Mouse (Mus musculus) liver, embryonic 11.5 days (tissue): Measurements from ENCODE around the gene Ift81. TPM values are rescaled to one million over a fixed set of nuclear protein-coding genes. Genes with fewer than 3 reads are reported as not detected.

Source experiments
- ATAC-seq: fragments of 200-750 bp; cut with Nextera tagmentation; replicated peaks from 2 replicates; pipeline ENCODE4 v1.8.0; 2017; ENCODE audit warnings: moderate number of reproducible peaks, mild to moderate bottlenecking, moderate TSS enrichment, moderate library complexity; ENCODE audit not compliant: low FRiP score
- DNase-seq: peaks from one replicate; pipeline ENCODE4 v3.0.0-alpha.2; 2017; ENCODE audit warnings: low spot score
- H3K27ac ChIP-seq: fragments of 300-500 bp; sonication (generic); 2 replicates; pipeline ENCODE4 v1.5.1; 2014; ENCODE audit warnings: mild to moderate bottlenecking, low read depth, low read length, control low read depth
- H3K27me3 ChIP-seq: fragments of 300-500 bp; sonication (generic); replicated peaks from 2 replicates; pipeline ENCODE4 v1.6.1; 2014; ENCODE audit warnings: low read length, mixed read lengths; ENCODE audit not compliant: control insufficient read depth, insufficient read depth
- H3K36me3 ChIP-seq: fragments of 300-500 bp; sonication (generic); 2 replicates; pipeline ENCODE4 v1.6.1; 2014; ENCODE audit warnings: mild to moderate bottlenecking, low read length, moderate library complexity, mixed read lengths; ENCODE audit not compliant: control insufficient read depth, insufficient read depth
- H3K4me1 ChIP-seq: fragments of 300-500 bp; sonication (generic); replicated peaks from 2 replicates; pipeline ENCODE4 v1.6.1; 2014; ENCODE audit warnings: low read length, mixed read lengths; ENCODE audit not compliant: control insufficient read depth, insufficient read depth
- H3K4me2 ChIP-seq: fragments of 300-500 bp; sonication (generic); 2 replicates; pipeline ENCODE4 v1.6.1; 2014; ENCODE audit warnings: mild to moderate bottlenecking, control low read depth, moderate library complexity
- H3K4me3 ChIP-seq: fragments of 300-500 bp; sonication (generic); 2 replicates; pipeline ENCODE4 v1.5.1; 2014; ENCODE audit warnings: low read depth, low read length, control low read depth
- H3K9ac ChIP-seq: fragments of 300-500 bp; sonication (generic); 2 replicates; pipeline ENCODE4 v1.6.1; 2014; ENCODE audit warnings: low read depth, low read length, control low read depth
- H3K9me3 ChIP-seq: fragments of 300-500 bp; sonication (generic); 2 replicates; pipeline ENCODE4 v1.6.1; 2016; ENCODE audit warnings: low read length, inconsistent platforms, mixed read lengths; ENCODE audit not compliant: control insufficient read depth
- WGBS: fragments of 180-500 bp; shearing (Covaris S2); extraction: QIAGEN DNeasy Blood & Tissue Kit; methylation state at CpG from one replicate; pipeline ENCODE4 v1.1.7; 2014; 5-methylcytosine and 5-hydroxymethylcytosine counted together
- polyA plus RNA-seq: library from polyadenylated mRNA; unstranded; fragments of >200 nt; fragmentation: Nextera tagmentation; extraction: Ambion mirVana; gene quantifications from 2 replicates; pipeline ENCODE4 v1.2.1, GENCODE M21; 2014

Gene Ift81
- polyA plus RNA-seq, 1 experiment from 2014 or later, result 10.9 TPM

DNA sequence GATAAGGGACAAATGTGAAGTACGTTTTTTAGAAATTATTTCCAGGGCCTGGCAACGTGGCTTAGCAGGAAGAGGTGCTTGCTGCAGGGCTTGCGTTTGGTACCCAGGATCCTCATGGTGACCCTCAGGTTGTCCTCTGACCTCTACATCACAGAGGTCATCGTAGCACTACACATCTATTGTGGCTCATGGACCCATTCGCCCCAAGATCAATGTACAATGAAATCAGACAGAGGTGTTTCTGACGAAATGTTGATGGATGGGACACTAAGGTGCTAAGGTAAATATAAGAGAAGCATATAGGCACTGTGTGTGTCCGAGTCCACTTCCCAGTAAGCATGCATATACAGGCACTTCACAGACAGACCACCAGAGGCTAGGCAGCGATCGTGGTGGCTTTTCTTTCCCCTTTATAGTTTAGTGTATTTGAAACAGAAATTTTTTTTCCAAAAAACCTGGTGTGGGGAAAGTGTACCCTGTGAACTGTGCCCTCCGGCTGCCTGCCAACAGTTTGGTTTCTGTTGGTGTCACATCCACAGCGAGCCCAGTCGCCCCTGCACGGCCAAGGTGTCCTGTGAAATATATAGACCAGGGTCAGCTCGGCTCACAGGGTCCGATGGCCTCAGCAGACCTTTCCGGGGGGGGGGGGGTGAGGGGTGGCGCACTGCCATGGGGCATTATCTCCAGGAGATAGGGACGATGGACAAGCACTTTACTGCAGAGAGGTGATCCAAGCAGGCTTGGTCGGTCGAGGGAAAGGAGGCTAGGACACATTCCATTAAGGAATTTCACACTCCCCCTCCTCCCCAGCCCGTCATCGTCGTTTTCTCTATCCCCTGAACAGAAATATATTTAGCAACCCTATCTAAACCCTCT lies 93.8 kb downstream of the Ift81 start:
- ATAC-seq (no peak), DNase-seq (no peak)
- H3K9ac ChIP-seq, result no peak overlapping the region
- no peak overlapping the region for H3K27ac ChIP-seq
- 37% methylated on average over 23 of the region's 23 CpGs for WGBS
- H3K27me3 ChIP-seq, result no peaks in the 10 kb centered on the region
- no peaks in the 10 kb centered on the region for H3K4me1 ChIP-seq
- H3K4me2 ChIP-seq, result no peak overlapping the region
- H3K36me3 ChIP-seq, result no peaks in the 10 kb centered on the region
- H3K9me3 ChIP-seq, result no peaks in the 10 kb centered on the region
- no peak overlapping the region for H3K4me3 ChIP-seq

DNA sequence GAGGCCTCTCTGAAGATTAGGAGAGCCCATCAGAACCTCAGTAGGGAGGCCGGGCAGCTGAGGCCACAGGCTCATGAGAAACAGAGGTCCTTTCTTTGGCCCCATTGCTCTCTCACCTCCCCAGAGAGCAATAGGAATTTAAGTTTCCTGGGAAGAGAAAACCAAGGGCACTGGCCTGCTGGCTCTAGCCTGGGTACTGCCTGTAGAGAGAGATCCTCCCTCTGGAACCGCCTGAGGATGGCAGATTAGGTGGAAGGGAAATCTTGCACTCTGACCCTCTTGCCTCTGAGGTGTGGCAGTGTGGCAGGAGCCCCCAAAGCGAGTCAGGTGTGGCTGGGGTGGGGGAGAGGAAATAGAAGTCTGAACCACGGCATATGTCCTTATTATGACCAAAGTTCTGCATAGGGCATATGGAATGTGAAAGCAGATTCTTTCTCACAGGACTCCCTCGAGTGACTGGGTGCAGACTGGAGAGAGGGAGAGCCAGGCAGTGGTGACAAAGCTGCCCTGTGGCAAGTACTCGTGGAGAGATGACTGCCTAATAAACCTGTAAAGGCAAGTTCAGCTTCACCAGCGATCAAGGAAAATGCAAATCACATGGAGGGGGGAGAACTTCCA lies 95.2 kb downstream of the Ift81 start:
- H3K4me1 ChIP-seq, result peaks cover 2% of the 10 kb centered on the region; the same call in 1 of the 2 replicates

DNA sequence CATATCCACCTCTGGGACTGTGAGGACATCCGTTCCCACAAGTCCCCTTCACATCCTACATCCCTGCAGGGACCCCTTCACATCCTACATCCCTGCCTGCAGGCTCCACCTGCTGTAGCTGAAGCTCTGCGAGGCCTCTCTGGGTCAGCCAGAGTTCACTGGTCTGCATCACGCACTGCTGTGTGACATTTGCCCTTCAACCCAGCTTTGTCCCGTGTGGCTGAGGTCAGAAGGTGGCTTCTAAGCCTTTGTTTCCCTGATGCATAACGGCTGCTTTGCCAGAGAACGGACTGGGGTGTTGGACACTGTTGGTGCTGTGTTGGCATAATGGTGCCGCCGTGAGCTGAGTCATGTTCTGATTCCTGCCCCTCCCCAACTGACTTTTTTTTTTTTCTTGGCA lies 96.1 kb downstream of the Ift81 start:
- DNase-seq (no peak), ATAC-seq (no peak)
- no peaks in the 10 kb centered on the region for H3K36me3 ChIP-seq
- 0 out of 2 replicates have a peak, but pooled peaks cover 4% of the 10 kb centered on the region for H3K27me3 ChIP-seq
- no peak overlapping the region for H3K4me3 ChIP-seq
- no peak overlapping the region for H3K9ac ChIP-seq
- 57% methylated on average over 8 of the region's 8 CpGs for WGBS
- H3K9me3 ChIP-seq, result no peaks in the 10 kb centered on the region
- no peak overlapping the region for H3K27ac ChIP-seq
- peaks cover 6% of the 10 kb centered on the region; the same call in 1 of the 2 replicates for H3K4me1 ChIP-seq
- no peak overlapping the region for H3K4me2 ChIP-seq

More for the DNA sequence above, 95.2 kb downstream of the Ift81 start:
- Histone ChIP-seq H3K27ac (no peak overlapping the region), H3K4me3 (no peak overlapping the region), H3K9me3 (no peaks in the 10 kb centered on the region), H3K36me3 (no peaks in the 10 kb centered on the region), H3K9ac (no peak overlapping the region), H3K4me2 (no peak overlapping the region), H3K27me3 (0 out of 2 replicates have a peak, but pooled peaks cover 4% of the 10 kb centered on the region)
- 50% methylated on average over 7 of the region's 7 CpGs for WGBS
- ATAC-seq (no peak), DNase-seq (no peak)

DNA sequence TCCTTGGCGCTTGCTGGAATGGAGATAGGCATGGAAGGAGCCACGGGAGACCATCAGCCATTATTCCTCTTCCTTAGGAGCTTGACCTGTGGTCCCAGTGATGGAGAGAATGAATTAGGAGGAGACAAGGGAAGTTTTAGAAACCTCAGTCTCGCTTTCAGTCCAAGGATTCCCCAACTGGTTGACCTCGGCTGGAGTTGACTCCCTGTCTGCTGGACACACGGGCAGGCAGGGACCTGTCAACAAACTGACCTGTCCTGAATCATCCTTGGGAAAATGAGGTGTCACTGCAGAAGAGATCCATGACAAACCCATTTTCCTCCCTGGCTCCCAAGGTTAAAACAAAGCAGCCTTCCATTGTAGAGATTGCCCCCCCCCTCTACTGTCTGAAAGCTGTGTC lies 97.4 kb downstream of the Ift81 start:
- H3K27me3 ChIP-seq, result 0 out of 2 replicates have a peak, but pooled peaks cover 4% of the 10 kb centered on the region
- 77% methylated on average over 5 of the region's 5 CpGs for WGBS
- DNase-seq, result no peak
- H3K4me2 ChIP-seq, result no peak overlapping the region
- H3K4me3 ChIP-seq, result no peak overlapping the region
- peaks cover 6% of the 10 kb centered on the region; the same call in 1 of the 2 replicates for H3K4me1 ChIP-seq
- no peak for ATAC-seq
- no peak overlapping the region for H3K27ac ChIP-seq
- no peaks in the 10 kb centered on the region for H3K9me3 ChIP-seq
- no peaks in the 10 kb centered on the region for H3K36me3 ChIP-seq
- H3K9ac ChIP-seq, result no peak overlapping the region

DNA sequence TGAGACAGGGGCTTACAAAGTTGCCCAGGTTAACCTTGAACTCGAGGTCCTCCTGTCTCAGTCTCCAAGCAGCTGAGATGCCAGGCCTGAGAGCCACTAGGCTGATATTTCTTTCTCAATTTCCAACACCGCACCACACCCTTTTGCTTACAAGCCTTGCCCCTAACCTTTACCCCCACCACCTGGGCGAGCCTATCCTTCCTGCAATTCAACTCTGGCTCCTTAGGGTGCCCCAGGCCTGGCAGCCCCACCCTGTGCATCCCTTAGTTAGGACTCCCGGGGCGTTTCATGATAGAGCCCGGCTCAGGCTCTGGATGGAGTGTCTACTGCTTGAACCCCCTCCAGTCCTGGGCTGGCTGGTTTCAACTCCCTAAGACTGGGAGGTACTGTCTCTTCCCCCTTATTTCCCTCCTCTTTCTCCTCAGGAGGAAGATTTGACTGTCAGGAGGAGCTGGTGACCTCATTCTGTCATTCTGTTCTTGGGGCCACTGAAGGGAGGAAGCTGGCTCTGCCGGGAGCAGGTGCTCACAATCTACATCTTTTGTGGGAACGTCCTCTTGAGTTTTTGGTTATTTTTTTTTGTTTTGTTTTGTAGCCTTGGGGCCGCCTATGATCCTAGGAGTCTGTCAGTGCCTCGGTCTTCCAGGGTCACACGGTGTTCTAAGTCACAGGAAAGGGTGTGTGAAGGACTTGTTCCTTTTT lies 98.1 kb downstream of the Ift81 start:
- Histone ChIP-seq H3K9ac (no peak overlapping the region), H3K27me3 (peaks cover 6% of the 10 kb centered on the region; the same call in 1 of the 2 replicates), H3K4me3 (no peak overlapping the region), H3K36me3 (no peaks in the 10 kb centered on the region), H3K4me2 (no peak overlapping the region), H3K4me1 (peaks cover 6% of the 10 kb centered on the region; the same call in 1 of the 2 replicates), H3K9me3 (no peaks in the 10 kb centered on the region), H3K27ac (no peak overlapping the region)
- WGBS, result 78% methylated on average over 11 of the region's 11 CpGs
- no peak for DNase-seq
- no peak for ATAC-seq

DNA sequence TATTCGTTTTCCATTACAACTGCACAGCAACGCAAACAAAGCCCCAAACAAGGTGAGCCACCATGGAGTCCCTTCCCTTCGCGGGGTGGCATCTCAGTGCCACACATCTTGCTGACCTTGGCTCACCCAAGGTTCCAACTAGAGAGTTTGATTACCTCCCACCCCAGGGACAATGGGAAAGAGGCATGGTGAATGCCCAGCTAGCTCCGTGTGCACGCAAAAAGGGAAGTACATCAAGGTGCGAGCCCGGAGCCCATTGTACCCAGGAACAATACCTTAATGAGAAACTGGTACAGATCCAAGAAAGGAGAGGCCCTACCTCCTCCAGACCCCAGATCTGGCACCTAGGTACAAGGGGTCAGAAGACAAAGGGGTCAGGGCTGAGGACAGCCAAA lies 100.2 kb downstream of the Ift81 start:
- Histone ChIP-seq H3K9ac (no peak overlapping the region), H3K36me3 (no peaks in the 10 kb centered on the region), H3K4me1 (peaks cover 6% of the 10 kb centered on the region; the same call in 1 of the 2 replicates), H3K4me3 (0 out of 2 replicates have a peak overlapping the region, but pooled peaks have one; percentile 14), H3K27me3 (peaks cover 6% of the 10 kb centered on the region; the same call in 1 of the 2 replicates), H3K9me3 (no peaks in the 10 kb centered on the region), H3K4me2 (peak overlapping the region; percentile 57), H3K27ac (no peak overlapping the region)
- DNase-seq (no peak), ATAC-seq (no peak)
- WGBS, result 31% methylated on average over 8 of the region's 8 CpGs

DNA sequence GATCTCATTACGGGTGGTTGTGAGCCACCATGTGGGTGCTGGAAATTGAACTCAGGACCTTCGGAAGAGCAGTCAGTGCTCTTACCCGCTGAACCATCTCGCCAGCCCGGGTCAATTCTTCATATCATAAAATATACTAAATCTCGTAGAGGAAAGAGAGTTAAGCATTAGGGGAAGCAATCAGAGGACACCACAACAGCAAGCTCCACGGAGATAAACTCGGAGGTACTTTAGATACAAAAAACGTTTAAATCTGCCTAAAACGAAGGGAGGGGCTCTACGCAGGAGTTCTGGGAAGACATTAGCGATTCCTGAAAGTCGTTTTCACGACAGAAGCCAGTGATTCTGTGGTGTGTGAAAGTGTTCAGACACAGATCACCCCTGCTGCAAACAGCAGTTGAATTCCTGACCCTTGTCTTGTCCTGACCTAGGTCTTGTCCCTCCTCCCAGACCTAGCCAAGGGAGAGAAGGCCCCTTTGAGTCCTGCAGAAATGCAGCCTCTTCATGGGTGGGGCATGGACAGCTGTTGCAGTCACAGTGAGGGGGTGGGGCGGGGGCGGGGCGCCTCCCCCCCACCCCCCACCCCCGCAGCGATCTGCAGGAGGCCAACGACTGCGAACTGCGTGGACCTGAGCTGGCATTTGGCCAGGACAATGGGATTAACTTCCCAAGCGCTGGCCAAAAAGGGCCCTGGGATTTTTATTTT lies 100.7 kb downstream of the Ift81 start:
- H3K9ac ChIP-seq, result no peak overlapping the region
- peaks cover 6% of the 10 kb centered on the region; the same call in 1 of the 2 replicates for H3K4me1 ChIP-seq
- no peaks in the 10 kb centered on the region for H3K9me3 ChIP-seq
- peaks cover 6% of the 10 kb centered on the region; the same call in 1 of the 2 replicates for H3K27me3 ChIP-seq
- 33% methylated on average over 23 of the region's 23 CpGs for WGBS
- no peak overlapping the region for H3K27ac ChIP-seq
- H3K4me2 ChIP-seq, result peak overlapping the region; percentile 57
- no peak for ATAC-seq
- no peak for DNase-seq
- 0 out of 2 replicates have a peak overlapping the region, but pooled peaks have one; percentile 14 for H3K4me3 ChIP-seq
- H3K36me3 ChIP-seq, result no peaks in the 10 kb centered on the region

DNA sequence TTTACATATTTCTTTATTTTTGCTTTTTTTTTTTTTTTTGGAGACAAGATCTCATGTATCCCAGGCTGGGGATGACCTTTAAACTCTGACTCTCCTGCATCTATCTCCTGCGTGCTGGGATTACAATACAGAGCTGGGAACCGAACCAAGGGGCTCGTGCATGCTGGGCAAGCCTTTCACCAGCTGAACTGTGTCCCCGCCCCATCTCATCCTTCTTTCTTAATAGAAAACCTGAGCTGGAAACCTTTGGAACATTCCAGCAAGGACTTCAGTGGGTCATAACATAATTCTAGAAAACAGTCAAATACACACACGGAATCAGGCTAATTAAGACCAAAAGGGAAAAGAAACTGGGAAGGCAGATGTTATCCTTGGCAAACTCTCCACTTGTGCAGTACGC lies 102.3 kb downstream of the Ift81 start:
- peaks cover 6% of the 10 kb centered on the region; the same call in 1 of the 2 replicates for H3K27me3 ChIP-seq
- peaks cover 6% of the 10 kb centered on the region; the same call in 1 of the 2 replicates for H3K4me1 ChIP-seq
- H3K27ac ChIP-seq, result no peak overlapping the region
- 81% methylated on average over 6 of the region's 6 CpGs for WGBS
- H3K9ac ChIP-seq, result no peak overlapping the region
- no peak for ATAC-seq
- no peak for DNase-seq
- H3K36me3 ChIP-seq, result no peaks in the 10 kb centered on the region
- no peak overlapping the region for H3K4me2 ChIP-seq
- H3K4me3 ChIP-seq, result no peak overlapping the region
- no peaks in the 10 kb centered on the region; the same call in 1 of the 2 replicates for H3K9me3 ChIP-seq
